Mouse (Mus musculus) lung, postnatal 4 days (tissue): ENCODE results near the gene Tcam1.
A peak's percentile ranks its signal among the peaks of the same experiment; 100 is the strongest.
"Not testable (repeated sequence)": the region's sequence is repeated elsewhere in the genome, so short reads cannot be mapped to it uniquely, and the experiment has no call there.

Source experiments
- DNase-seq, 2 experiments: peaks; one replicate each; pipeline ENCODE4 v3.0.0; 2021

Tcam1 gene

DNA sequence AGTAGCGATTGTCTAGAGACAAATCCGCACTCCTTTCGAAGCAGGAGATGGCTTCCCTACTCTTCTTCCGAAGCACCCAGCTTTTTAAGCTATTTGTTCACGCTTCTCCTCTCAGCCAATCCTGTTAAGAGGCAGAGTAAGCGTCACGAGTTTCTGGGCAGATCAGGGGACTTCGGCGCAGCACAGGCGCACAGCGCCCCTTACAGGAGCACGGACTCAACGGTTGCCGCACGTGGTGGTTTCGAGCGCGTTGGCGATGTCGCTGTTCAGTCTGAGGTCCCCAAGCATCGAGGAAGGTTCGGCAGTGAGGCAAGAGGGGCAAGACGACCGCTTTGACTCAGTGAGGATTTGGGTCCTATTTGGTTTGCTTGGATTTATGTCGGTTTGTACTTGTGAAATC lies at the start of gene Tcam1:
TSS of gene Tcam1 (plus strand) at position 219 of the 400 bp plus-strand sequence.
- peak; percentile 90 to 96 for DNase-seq

DNA sequence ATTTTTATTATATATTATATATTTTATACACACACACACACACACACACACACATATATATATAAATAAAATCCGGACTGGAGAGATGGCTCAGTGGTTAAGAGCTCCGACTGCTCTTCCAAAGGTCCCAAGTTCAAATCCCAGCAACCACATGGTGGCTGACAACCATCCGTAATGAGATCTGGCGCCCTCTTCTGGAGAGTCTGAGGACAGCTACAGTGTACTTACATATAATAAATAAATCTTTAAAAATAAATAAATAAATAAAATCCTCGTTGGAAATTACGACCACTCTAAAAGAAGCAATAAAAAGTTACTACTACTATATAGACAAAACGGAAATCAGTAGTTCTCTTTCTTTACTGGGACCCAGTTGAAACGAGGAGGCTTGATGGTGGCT lies 42.5 kb upstream of the Tcam1 start:
- DNase-seq, result not testable (repeated sequence)

DNA sequence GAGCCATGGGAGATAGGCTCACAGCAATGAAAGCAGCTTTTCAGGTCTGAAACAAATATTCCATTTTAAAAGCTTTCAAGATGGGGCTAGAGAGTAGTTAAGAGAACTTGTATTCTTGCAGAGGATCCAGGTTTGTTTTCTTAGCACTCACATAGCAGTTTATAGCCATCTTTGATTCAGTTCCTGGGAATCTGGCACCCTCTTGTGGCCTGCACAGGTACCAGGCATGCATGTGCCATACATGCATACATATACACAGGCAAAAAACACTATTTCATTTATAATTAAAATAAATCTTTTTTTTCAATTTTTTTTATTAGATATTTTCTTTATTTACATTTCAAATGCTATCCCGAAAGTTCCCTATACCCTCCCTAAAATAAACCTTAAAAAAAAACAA lies 29.6 kb upstream of the Tcam1 start:
- DNase-seq, result no peak

DNA sequence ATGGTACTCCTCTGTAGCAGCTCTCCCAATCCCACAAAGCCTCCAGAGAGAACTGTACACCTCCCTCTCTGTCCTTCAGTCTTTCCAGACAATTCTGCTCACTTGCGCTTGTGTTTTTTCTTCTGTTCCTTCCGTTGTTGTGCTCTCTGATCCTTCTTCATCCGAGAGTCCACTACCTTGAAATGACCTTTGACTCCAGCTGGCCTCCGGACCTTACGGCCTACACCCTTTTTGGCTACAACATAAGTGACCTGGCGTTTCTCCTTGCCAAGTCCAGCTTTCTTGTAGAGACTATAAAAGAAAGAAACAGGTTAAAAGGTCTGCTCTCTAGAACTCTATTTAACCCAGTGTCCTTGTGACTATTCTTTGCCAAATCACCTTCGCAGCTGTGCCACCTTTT lies 27.1 kb upstream of the Tcam1 start:
- DNase-seq, result no peak

DNA sequence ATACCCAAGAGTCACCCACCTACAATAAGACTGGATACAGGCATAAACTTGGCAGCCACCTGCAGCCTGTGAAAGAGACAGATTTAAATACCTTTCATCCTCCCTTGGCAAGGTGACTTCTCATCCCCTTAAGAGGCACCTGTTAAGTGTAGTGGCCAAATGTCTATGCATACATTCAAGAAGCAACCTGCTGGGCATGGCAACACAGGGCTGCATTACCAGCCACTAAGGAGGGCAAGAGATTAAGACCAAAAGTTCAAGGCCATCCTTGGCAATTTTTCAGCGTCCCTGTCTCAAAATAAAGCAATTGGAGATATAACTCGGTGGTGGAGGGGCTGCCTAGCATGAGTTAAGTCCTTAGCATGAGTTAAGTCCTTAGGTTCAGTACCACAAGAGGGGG lies 21.7 kb upstream of the Tcam1 start:
- peak in 1 of 2 experiments; percentile 3 for DNase-seq

DNA sequence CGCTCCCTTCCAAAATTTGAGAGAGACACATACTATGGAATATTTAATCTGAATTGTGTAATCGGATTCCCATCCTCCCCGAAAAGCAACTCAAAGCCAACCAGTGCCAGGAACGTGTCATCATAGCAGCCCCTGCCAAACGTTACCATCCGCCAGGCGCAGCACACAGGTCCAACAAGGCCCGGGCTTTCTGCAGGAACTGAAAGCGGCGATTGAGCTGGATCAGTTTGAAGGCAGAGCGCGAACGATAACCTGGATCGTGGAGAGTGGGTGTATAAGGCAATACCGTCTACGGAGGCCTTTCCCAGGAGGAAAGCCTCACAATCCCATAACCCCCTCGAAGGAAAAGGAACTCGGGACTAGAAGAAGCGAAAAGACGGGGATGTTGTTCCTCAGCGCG lies 21.3 kb upstream of the Tcam1 start:
- no peak for DNase-seq

DNA sequence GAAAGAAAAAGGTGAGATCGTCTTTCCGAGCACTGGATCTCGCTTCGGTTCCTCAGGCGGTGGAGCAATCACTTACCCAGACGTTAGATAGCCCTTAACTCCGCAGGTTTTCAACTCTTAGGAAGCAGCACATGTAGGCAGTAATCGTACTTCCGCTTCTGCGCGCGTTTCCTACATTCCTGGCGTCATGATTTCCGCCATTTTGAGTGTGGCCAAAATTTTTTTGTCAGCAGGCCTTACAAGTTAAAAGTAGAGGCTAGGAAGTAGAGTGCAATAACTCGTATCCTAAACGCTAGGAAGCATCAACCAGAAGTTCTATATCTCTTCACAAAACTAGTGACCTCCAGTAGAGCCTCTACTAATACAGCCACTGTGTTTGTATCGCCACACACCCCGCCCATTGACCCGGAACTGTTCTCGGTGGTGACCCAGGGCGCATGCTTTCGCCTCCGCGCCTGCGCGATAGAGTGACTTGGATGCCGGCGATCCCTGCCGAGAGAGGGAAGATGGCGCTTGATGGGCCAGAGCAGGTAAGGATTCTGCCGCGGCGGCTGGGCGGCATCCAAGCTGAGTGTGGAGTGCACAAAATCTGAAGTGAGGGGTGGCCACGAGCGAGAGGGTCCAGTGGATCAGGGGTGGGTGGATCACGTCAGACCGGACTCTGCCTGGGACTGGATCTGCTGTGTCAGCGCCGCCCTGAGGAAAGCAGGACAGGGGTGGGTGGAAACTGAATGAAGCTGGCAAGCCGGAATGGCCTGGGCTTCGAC lies 20.6 kb upstream of the Tcam1 start, which contains the start of the genes Ftsj3 and Psmc5:
TSS of gene Ftsj3 (minus strand) at position 395 of the 767 bp plus-strand sequence.
TSS of gene Psmc5 (plus strand) at position 470 of the 767 bp plus-strand sequence.
- DNase-seq, result peak; percentile 98

DNA sequence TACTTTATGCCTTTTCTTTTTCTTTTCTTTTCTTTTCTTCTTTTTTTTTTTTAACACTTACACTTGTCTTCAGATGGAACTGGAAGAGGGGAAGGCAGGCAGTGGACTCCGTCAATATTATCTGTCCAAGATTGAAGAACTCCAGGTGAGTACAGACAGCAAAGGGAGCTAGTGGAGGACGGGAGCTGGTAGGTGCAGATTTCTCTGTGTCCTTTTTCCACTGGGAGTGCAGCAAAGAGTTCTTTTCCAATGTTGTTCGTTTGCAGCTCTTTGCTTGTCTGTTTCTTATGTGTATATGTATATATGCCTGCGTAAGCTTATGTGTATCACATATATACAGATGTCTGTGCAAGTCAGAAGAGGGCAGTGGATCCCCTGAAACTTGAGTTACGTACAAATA lies 19.7 kb upstream of the Tcam1 start:
- DNase-seq, result peak in 1 of 2 experiments; percentile 33

DNA sequence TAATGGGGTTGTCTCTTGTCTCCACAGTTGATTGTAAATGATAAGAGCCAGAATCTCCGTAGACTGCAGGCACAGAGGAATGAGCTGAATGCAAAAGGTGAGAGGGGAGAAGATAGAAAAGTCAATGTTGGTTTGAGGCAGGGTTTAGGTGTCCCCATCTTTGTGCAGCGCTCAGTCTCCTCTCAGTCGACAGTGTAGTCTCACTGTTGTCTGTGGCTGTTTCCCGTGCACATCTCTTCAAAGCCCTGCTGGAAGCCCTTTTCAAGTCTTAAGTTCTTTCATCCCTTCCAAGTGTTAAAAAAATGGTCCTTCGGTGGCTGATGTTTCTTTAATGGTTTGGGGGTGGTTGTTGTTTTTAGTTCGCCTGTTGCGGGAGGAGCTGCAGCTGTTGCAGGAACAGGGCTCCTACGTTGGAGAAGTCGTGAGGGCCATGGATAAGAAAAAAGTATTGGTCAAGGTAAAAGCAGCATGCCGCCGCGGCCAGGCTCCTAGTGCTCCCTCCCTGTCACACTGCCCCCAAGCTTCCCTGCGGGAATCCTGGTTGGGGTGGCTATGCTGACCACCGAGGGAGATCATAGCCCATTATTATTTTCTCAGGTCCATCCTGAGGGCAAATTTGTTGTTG lies 15.5 kb upstream of the Tcam1 start:
- DNase-seq, result peak in 1 of 2 experiments; percentile 59

DNA sequence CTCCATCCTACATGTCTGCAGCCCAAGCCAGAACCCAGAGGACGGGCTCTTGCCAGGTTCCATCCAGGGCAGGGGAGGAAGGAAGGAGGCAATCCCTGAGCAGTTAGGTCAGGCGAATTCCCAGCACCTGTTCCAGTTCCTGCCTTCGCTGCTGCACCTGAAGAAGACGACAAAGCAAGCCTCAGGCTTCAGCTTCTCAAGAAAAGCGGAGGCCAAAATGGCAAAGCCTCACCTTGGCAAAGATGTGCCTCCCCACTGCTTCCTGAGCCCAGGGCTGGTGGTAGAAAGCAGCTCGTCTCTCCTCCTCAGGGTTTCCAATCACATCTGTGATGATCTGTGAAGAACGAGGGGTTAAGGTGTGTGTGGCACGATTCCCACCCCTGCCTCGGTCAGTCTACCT lies 12.5 kb upstream of the Tcam1 start:
- no peak for DNase-seq

DNA sequence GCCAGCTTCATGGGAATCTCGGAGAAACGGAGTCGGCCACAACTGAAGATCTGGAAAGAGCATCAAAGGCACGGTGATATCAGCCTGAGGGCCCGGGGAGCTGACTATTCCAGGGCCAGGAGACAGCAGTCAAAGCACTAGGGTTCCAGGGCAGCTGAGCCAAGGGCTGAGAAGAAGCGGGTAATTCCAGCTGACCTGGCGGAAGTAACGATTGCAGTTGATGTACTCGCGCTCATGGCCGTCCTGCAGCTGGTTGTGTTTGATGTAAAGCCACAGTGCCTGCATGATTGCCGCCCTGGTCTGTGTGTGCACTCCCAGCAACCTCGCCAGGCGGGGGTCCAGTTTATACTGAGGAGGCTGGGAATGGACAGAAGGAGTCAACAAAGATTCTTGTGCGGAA lies 11.5 kb upstream of the Tcam1 start:
- DNase-seq, result no peak

DNA sequence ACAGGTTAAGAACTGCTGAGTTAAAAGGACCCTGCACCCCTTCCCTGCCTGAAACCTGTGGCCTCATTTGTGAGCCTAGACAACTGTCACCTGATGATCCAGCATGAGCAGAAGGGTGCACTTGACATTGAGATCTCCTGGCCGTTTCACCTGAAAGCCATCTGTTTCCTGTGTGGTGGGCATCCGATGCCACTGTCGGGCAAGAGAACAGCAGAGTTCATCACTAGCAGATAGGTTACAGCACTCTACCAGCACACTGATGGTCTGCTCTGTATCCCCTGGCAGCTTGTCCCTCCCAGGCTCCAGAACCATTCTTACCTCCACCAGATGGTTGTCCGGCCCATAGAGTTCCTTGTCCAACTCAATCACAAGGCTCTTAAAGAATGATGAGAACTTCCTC lies 10.9 kb upstream of the Tcam1 start:
- DNase-seq, result no peak

DNA sequence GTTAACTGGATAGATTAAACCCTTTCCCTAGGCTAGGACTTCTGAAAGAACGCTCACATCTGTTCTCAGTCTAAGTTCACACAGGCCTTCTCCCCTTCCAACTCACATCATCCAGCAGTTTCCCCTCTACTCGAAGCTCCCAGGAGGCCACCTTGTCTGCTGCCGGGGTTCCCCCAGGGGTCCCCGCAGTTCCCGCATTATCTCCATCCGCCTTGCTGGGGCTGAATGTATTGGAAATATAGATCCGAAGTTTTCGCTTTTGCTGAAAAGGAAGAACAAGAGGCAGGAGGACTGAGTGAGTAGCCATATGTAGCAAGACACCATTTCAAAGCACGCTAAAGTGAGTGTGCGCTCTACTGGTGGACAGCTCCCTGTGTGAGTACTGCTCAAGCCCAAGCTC lies 10.0 kb upstream of the Tcam1 start:
- DNase-seq, result no peak

DNA sequence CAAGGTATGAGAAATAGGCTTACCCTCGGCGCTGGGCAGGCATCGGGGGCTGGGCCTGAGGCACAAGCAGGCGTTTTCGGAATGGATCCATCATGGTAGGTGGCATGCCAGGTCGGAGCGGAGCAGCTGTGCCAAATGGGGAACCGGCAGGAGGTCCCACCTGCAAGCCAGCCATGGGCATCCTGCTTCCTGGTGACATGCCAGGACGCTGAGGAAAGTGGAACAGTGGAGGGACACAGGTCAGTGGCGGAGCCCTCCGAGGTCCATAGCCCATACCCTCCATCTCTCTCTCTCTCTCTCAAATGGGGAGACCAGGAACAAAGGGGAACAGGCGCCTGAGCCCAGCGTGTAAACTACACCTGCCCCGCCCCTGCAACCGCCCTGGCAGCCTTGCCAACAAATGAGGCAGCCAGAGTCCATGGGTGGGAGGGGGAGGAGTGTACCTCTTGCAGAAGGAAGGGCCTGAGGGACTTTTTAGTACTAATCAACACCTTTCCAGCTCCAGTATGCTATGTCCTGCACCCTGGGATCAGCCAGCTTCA lies 9.1 kb upstream of the Tcam1 start:
- peak; percentile 43 to 62 for DNase-seq

DNA sequence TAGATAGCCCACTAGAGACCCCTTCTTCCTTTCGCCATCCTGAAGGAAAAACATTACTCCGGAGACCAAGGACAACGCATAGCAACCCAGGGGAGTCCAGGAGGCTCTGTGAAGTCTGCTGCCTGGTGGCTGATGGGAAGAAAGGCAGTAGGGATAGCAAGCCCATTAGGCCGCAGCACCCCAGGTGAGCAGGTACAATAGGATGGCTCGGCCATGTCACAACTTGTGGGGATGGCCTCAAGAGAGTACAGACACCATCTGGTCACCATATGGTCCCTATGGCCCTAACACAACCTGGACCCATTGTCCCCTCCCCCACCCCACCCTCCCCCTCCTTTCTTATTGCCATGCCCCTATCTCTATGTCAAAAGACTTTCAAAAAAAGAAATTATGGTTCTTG lies 8.6 kb upstream of the Tcam1 start:
- no peak for DNase-seq

DNA sequence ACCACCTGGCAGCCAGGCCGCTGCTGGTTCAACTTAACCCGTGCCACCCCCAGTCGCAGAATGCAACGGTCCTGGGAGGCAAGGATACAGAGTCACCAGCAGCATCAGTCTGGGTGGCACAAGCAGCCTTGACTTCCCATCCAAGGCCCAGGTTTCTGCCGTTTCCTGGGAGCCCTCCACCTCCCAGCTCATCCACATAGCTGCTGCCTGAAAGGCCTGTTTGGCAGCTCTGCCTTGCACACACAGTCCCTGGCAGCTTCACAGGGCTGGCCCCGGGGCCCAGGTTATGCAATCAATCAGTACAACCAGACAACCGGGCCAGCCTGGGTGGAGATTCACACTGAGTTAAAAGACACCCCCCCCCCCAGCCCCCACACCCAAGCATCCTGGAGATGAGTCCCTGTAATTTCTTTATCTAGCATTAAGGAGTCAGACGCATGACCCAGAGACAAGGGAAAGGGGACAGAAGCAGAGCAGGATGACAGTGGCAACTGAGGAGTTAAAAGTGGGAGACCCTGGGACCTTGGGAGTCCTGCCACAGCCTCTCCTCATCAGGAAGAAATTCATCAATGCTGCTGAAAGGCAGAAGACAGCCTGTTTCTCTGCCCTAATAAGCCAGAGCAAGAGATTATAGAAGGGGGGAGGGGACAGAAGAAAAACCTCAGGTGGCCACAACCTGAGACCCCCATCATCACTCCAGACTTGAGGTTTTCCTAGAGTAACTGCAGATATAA lies 8.0 kb upstream of the Tcam1 start:
- DNase-seq, result peak; percentile 57 to 88

DNA sequence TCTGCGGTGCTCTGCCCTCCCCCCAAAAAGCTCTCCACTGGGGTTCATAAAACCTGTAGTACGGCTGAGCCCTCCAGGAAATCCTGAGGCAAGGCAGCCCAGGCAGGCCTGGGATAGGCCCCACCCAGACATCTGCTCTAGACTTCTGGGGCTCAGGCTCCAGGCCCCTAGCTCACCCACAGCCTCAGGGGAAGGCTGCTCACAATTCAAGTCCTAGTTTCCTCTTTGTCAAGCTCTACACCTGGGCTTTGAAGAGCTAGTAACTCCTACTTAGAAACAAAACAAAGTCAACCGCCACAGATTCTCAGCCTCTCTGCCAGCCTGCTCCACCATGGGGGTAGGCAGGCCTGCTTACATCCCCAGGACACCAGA lies 7.4 kb upstream of the Tcam1 start:
- DNase-seq, result peak; percentile 38 to 59

DNA sequence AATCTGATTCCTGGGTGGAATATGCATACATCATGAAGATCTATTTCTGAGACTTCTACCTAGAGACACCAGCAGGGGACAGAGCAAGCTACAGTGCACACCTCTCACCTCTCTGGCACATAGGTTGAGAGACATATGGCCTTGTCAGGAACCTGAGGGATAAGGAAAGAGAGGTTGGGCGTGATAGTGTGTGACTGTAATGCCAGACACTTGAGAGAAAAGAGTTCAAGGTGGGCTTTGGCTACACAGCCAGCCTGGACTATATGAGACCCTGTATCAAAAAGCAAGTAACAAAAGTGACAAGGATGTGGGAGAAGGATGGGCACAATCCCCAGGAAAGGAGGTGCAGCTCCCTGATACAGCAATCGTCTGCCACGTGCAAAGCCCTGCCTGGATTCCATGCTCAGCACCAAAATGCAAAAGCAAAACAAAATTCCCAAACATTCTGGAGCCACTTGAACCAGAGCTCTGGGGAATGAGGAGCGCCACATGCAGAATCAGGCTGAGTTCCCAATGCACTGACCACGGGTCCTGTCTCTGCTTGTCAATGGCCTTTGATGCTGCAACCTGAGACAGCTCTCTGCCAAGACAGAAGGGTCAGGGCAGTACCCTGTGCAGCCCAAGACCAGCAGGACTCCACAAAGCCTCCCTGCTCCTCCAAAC lies 5.2 kb upstream of the Tcam1 start:
- peak; percentile 23 to 42 for DNase-seq

DNA sequence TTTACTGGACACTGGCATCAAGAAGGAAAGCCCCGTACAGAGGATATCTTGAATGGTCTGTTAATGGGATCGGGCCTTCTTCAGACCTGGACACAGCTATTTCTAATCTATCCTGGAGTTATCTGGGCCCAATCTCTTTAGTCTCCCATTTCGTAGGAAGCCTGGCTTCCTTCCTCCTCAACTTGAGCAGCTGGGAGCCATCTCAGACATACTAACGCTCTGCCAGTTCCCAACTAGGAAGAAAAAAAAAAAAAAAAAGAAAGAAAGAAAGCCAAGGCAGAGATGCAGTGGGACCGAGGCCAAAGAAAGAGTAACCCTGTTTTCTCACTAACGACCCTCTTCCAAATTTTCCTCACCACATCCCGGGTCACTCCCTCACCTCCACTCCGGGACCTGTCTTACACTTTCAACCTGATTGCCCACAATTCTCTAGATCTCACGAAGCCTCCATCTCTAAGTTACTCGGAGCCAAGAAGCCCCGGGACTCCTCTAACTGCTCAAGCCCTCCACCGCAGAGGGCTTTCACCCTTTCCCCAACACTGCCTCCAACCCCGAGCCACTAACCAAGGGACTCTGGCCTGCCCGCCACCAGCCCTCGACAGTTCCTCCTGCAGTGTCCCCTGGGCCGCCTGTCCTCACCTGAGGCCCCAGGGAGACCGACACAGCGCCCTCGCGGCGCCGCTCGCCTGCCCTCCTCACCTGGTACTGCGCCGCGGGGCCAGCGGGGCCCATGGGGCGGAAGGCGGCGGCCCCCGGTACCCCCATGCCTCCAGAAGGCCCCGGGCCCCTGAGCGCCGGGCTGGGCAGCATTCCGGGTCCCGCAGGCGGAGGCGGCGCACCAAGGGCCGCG lies 4.5 kb upstream of the Tcam1 start:
- peak; percentile 43 to 55 for DNase-seq

DNA sequence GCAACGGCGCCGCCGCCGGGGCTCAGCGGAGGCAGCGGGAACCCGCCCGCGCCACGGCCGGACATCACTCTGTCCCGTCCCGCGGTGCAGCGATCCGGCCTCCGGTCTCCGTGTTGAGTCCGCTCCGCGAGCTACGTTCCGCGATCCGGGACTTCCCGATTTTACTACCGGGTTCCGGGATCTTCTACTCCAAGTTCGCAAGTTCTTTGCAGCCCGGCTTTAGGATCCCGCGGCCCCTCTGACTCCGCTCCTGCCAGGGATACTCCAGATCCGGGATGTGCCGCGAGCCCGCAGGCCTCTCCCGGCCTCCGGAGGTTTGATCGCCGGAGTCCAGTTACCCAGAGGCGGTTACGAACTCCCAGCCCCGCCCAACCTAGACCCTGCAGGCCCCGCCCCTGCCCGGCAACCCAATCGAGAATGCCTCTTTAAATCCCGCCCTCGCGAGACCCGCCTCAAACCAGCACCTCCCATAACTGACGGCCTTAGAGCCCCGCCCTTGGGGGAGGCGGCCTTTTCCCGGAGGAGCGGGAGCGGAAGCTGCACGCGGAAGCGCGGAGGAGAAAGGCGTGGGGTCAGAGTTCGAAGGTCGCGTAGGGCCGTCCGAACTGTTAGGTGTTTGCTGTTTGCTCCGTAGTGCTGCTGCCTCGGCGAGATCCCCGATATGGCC lies 3.7 kb upstream of the Tcam1 start, which contains the start of gene Smarcd2:
TSS of gene Smarcd2 (minus strand) at position 329 of the 667 bp plus-strand sequence.
- peak; percentile 100 for DNase-seq

DNA sequence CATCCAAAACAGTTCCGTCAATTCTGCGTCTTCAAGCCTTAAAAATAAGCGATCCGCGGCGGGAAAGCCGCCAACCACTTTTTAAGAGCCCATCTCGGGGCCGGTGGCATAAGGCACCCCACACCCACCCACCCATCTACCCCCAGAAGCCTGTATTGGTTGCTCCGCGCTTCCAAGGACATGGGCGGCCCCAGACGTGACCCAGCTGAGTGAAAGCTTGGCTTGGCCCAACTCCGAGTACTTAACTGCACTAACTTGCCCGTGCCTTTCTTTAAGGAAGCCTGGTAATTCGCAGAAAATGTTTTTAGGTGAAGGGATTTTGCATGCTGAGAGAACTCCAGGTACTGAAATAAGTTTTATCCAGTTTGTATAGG lies 3.2 kb upstream of the Tcam1 start:
- DNase-seq, result no peak
